Mouse (Mus musculus): ENCODE results near the gene Gm9573. TPM values are rescaled to one million over a fixed set of nuclear protein-coding genes. Genes with fewer than 3 reads are reported as not detected.

The Gm9573 gene
- polyA plus RNA-seq, 1 experiment from 2014 or later = 2.9 TPM

DNA sequence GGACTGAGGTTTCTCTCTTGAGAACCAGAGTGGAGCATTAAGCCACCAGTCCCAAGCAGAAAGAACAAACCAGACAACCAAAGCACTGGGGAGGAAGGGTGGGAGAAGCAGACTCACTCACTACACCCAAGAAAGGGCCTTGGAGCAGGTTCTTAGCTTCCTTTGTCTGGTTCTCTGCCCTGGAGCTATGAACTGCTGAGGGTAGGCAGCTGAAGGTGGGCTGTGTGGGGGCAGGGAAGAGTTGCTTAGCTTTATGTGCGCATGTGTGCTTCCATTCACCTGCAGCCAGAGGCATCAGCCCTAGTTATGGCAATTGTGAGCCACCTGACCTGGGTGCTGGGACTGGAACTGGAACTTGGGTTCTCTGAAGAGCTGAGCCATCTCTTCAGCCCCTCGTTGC, 26.6 kb upstream of the Gm9573 start:
- H3K9ac ChIP-seq (ENCODE audit: low read length) = no peak overlapping the region
- no peak overlapping the region for H3K4me2 ChIP-seq (ENCODE audit: low read depth, low read length)
- H3K4me3 ChIP-seq (replicated peaks; ENCODE audit: low read length) = no peak overlapping the region
- H3K4me1 ChIP-seq (ENCODE audit: control insufficient read depth, insufficient read depth, low read length) = peaks cover 9% of the 10 kb centered on the region; the same call in 1 of the 2 replicates
- peak overlapping the region; percentile 15; the same call in 1 of the 2 replicates for H3K27ac ChIP-seq (ENCODE audit: low read length)
- no peaks in the 10 kb centered on the region for H3K9me3 ChIP-seq (replicated peaks; ENCODE audit: control insufficient read depth, low read length)
- 74% methylated on average over 2 of the region's 2 CpGs for WGBS
- no peaks in the 10 kb centered on the region for H3K27me3 ChIP-seq (ENCODE audit: control insufficient read depth, insufficient read depth, low read length)
- ATAC-seq (ENCODE audit: insufficient read depth, low FRiP score) = no peak
- H3K36me3 ChIP-seq (ENCODE audit: control insufficient read depth, insufficient read depth, low read length) = 0 out of 2 replicates have a peak, but pooled peaks cover 6% of the 10 kb centered on the region

DNA sequence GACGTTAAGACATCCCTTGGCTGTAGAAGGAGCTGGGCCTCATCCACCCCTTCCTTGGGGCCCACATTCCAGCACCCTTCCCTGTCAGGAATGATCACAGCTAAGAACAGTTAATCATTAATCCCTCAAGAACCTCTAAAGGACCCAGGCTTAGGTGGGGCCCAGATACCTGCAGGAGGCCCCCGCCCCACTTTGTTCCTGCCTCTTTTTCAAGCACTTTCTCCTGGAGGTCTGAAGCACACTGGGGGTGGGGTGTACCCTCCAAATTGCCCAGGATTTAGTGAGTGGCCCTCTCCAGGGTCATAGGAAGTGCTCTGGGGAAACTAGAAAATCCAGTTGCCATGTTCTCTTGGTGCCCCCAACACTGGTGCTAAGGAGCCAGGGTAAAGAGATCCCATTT, 23.0 kb upstream of the Gm9573 start:
- WGBS = 41% methylated on average over 2 of the region's 2 CpGs
- Histone ChIP-seq H3K9me3 (replicated peaks; ENCODE audit: control insufficient read depth, low read length) (no peaks in the 10 kb centered on the region), H3K4me3 (replicated peaks; ENCODE audit: low read length) (no peak overlapping the region; the same call in 1 of the 2 replicates), H3K27ac (ENCODE audit: low read length) (peak overlapping the region; percentile 90), H3K36me3 (ENCODE audit: control insufficient read depth, insufficient read depth, low read length) (no peaks in the 10 kb centered on the region), H3K4me1 (ENCODE audit: control insufficient read depth, insufficient read depth, low read length) (peaks cover 9% of the 10 kb centered on the region; the same call in 1 of the 2 replicates), H3K27me3 (ENCODE audit: control insufficient read depth, insufficient read depth, low read length) (no peaks in the 10 kb centered on the region), H3K4me2 (ENCODE audit: low read depth, low read length) (no peak overlapping the region), H3K9ac (ENCODE audit: low read length) (peak overlapping the region; percentile 59)
- ATAC-seq (ENCODE audit: insufficient read depth, low FRiP score) = peak; percentile 91

DNA sequence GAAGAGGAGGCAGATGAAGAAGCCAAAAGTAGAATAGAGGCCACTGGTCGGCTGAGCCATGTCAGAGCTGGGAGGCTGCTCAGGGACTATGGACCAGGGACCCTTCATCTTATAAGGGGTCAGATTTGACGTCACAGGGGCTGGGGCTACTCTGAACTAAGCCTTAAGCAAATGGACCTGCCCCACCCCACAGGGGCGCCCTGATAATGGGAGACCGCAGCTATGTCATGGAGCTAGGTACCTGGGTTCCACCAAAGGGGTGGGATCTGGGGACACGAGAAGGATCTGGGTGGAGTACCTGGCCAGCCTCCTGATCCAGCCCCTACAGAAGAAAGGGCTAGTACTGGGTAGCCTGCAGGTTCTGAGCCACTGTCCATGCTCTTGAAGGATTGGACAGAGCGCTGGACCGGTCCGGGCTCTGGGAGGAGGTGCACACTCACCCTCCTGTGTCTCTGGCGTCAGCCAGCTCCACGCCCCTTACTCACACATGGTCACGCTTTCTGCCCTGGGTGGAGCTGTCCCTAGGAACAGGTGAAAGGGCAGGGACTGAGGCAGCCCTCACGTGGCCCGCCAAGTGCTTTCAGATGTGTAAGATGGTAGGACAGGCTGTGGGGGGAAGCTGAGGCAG, 17.3 kb upstream of the Gm9573 start, which contains the start of gene Mucl3:
TSS of gene Mucl3 (minus strand) at position 87 of the 628 bp plus-strand sequence.
- no peaks in the 10 kb centered on the region for H3K9me3 ChIP-seq (replicated peaks; ENCODE audit: control insufficient read depth, low read length)
- no peak within 1 kb of the TSS for H3K27ac ChIP-seq (ENCODE audit: low read length)
- peaks cover under 1% of the 10 kb centered on the region; the same call in 1 of the 2 replicates for H3K4me1 ChIP-seq (ENCODE audit: control insufficient read depth, insufficient read depth, low read length)
- H3K36me3 ChIP-seq (ENCODE audit: control insufficient read depth, insufficient read depth, low read length) = no peaks in the 10 kb centered on the region
- H3K27me3 ChIP-seq (ENCODE audit: control insufficient read depth, insufficient read depth, low read length) = no peaks in the 10 kb centered on the region
- peak within 1 kb of the TSS; percentile 17; the same call in 1 of the 2 replicates for H3K4me3 ChIP-seq (replicated peaks; ENCODE audit: low read length)
- WGBS = 57% methylated on average over 13 of the region's 13 CpGs
- ATAC-seq (ENCODE audit: insufficient read depth, low FRiP score) = peak; percentile 70; the same call in 1 of the 2 replicates
- H3K4me2 ChIP-seq (ENCODE audit: low read depth, low read length) = peak within 1 kb of the TSS; percentile 19; the same call in 1 of the 2 replicates
- peak within 1 kb of the TSS; percentile 35; the same call in 1 of the 2 replicates for H3K9ac ChIP-seq (ENCODE audit: low read length)

DNA sequence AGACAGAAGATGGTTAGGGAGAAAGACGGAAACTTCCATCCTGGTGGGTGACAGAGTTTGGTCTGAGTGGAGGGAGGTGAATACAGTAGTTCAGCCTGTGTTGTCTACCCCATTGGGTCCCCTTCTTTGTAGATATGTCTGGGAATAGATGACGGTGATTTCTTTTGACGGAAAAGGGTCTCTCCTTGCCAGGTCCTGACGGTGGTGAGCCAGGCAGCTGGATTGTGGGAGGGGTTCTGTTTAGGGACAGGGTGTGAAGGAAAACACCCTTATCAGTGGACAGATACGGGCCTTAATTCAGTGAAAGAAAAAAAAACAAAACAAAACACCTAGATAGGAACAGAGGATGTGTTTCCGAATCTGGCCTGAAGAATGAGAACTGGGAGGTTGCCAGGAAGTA, 12.9 kb upstream of the Gm9573 start:
- Histone ChIP-seq H3K27me3 (ENCODE audit: control insufficient read depth, insufficient read depth, low read length) (no peaks in the 10 kb centered on the region), H3K9me3 (replicated peaks; ENCODE audit: control insufficient read depth, low read length) (no peaks in the 10 kb centered on the region), H3K27ac (ENCODE audit: low read length) (peak overlapping the region; percentile 76), H3K4me2 (ENCODE audit: low read depth, low read length) (peak overlapping the region; percentile 44), H3K4me1 (ENCODE audit: control insufficient read depth, insufficient read depth, low read length) (peaks cover 6% of the 10 kb centered on the region), H3K9ac (ENCODE audit: low read length) (peak overlapping the region; percentile 38; the same call in 1 of the 2 replicates), H3K36me3 (ENCODE audit: control insufficient read depth, insufficient read depth, low read length) (no peaks in the 10 kb centered on the region), H3K4me3 (replicated peaks; ENCODE audit: low read length) (peak overlapping the region; percentile 21)
- ATAC-seq (ENCODE audit: insufficient read depth, low FRiP score) = no peak
- 45% methylated on average over 6 of the region's 6 CpGs for WGBS

DNA sequence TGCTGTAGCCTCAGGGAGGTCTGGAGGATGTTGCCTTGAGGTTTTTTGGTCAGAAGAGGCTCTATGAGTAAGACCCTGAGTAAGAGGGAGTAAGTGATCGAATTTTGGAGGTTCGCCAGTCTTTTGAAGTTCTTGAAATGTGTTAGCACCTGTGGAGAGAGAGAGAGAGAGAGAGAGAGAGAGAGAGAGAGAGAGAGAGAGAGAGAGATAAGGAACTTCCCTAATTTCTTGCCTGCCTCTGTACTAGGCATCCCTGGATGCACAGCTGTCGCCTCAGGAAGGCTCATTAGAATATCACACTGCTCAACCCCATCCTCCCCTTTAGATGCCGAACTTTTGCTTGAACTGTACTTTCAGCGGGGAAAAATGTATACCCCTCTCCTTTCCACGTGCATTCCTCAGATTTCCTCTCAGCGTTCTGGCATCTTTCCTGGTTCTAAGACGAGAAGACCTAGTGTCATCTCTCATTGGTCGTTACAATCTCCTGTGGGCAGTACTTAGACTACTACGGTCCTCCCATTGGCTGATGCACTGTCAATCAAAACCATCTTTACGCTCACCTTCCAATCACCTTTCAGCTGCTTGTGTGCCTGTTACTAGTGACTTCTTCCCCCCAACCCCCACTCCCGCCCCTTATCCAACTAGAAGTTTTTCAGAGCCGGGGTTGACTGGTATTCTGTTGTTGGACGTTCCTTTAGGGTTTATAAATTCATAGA, 12.2 kb upstream of the Gm9573 start:
- H3K36me3 ChIP-seq (ENCODE audit: control insufficient read depth, insufficient read depth, low read length) = no peaks in the 10 kb centered on the region
- H3K4me2 ChIP-seq (ENCODE audit: low read depth, low read length) = peak overlapping the region; percentile 44
- WGBS = 21% methylated on average over 14 of the region's 14 CpGs
- peak overlapping the region; percentile 21 for H3K4me3 ChIP-seq (replicated peaks; ENCODE audit: low read length)
- no peaks in the 10 kb centered on the region for H3K9me3 ChIP-seq (replicated peaks; ENCODE audit: control insufficient read depth, low read length)
- H3K9ac ChIP-seq (ENCODE audit: low read length) = 0 out of 2 replicates have a peak overlapping the region, but pooled peaks have one; percentile 31
- H3K27me3 ChIP-seq (ENCODE audit: control insufficient read depth, insufficient read depth, low read length) = no peaks in the 10 kb centered on the region
- peak; percentile 91 for ATAC-seq (ENCODE audit: insufficient read depth, low FRiP score)
- H3K27ac ChIP-seq (ENCODE audit: low read length) = peak overlapping the region; percentile 76
- peaks cover 11% of the 10 kb centered on the region for H3K4me1 ChIP-seq (ENCODE audit: control insufficient read depth, insufficient read depth, low read length)

DNA sequence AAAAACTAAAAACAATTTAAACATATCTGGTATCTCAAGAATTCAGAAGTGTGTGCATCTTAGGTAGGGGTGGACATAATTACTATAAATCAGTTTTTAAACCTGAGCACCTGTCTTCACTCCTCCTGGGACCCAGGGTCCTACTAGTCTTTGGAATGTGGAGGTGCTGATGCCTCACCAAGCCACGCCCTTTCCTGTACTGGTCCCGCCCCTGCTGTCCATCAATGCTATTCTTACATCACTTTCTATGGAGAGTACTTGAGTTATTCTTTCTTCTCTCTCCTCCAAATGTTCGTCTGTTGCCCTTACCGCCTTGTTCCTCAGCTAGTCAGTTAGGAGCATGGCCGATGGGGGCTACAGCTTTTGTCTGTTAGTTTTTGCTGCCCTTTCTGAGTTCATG, 9.9 kb upstream of the Gm9573 start:
- WGBS = 42% methylated on average over 5 of the region's 5 CpGs
- peaks cover 11% of the 10 kb centered on the region for H3K4me1 ChIP-seq (ENCODE audit: control insufficient read depth, insufficient read depth, low read length)
- no peak overlapping the region for H3K27ac ChIP-seq (ENCODE audit: low read length)
- H3K4me2 ChIP-seq (ENCODE audit: low read depth, low read length) = peak overlapping the region; percentile 78; the same call in 1 of the 2 replicates
- no peak overlapping the region for H3K9ac ChIP-seq (ENCODE audit: low read length)
- H3K9me3 ChIP-seq (replicated peaks; ENCODE audit: control insufficient read depth, low read length) = no peaks in the 10 kb centered on the region
- no peak overlapping the region for H3K4me3 ChIP-seq (replicated peaks; ENCODE audit: low read length)
- H3K36me3 ChIP-seq (ENCODE audit: control insufficient read depth, insufficient read depth, low read length) = no peaks in the 10 kb centered on the region
- no peaks in the 10 kb centered on the region for H3K27me3 ChIP-seq (ENCODE audit: control insufficient read depth, insufficient read depth, low read length)
- ATAC-seq (ENCODE audit: insufficient read depth, low FRiP score) = no peak

DNA sequence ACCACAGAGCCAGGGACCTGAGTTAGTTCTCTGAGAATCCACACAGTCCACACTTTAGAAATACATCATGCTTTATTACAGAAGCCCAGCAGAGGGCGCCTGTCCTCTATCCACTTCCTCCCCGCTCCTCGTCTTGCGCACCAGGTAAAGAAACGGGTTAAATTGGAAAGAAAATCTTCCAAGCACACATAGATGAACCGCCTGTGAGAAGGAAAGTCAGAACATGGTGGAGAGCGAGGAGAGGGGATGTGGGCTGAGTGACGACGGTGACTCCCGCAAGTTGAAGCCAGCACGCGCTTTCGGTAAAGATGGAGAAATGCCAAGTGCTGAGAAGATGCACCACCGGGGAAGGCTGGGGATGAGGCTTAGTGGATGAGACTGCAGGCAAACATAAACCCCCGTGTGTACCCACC, 9.3 kb upstream of the Gm9573 start:
- Histone ChIP-seq H3K27ac (ENCODE audit: low read length) (peak overlapping the region; percentile 58; the same call in 1 of the 2 replicates), H3K36me3 (ENCODE audit: control insufficient read depth, insufficient read depth, low read length) (no peaks in the 10 kb centered on the region), H3K27me3 (ENCODE audit: control insufficient read depth, insufficient read depth, low read length) (no peaks in the 10 kb centered on the region), H3K4me2 (ENCODE audit: low read depth, low read length) (peak overlapping the region; percentile 78), H3K9ac (ENCODE audit: low read length) (peak overlapping the region; percentile 70), H3K9me3 (replicated peaks; ENCODE audit: control insufficient read depth, low read length) (no peaks in the 10 kb centered on the region), H3K4me3 (replicated peaks; ENCODE audit: low read length) (peak overlapping the region; percentile 49), H3K4me1 (ENCODE audit: control insufficient read depth, insufficient read depth, low read length) (peaks cover 11% of the 10 kb centered on the region)
- WGBS = under 1% methylated on average over 15 of the region's 15 CpGs
- ATAC-seq (ENCODE audit: insufficient read depth, low FRiP score) = peak; percentile 31

DNA sequence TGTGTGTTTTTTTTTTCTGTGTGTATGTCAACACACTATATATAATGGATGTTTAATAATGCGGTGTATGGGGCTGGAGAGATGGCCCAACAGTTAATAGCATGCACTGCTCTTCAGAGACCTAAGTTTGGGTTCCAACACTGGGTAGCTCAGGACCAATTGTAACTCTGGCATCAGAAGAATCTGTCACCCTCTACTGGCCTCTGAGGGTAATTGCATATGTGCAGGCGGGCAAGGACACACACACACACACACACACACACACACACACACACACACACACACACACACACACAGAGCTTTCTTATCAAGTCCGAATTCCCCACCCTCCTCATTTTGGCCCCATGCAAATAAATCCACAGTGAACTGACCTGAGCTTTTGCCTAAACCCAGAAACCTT, 8.8 kb upstream of the Gm9573 start:
- Histone ChIP-seq H3K9me3 (replicated peaks; ENCODE audit: control insufficient read depth, low read length) (no peaks in the 10 kb centered on the region), H3K9ac (ENCODE audit: low read length) (no peak overlapping the region), H3K27me3 (ENCODE audit: control insufficient read depth, insufficient read depth, low read length) (no peaks in the 10 kb centered on the region), H3K27ac (ENCODE audit: low read length) (no peak overlapping the region), H3K4me1 (ENCODE audit: control insufficient read depth, insufficient read depth, low read length) (peaks cover 11% of the 10 kb centered on the region), H3K36me3 (ENCODE audit: control insufficient read depth, insufficient read depth, low read length) (no peaks in the 10 kb centered on the region), H3K4me3 (replicated peaks; ENCODE audit: low read length) (no peak overlapping the region), H3K4me2 (ENCODE audit: low read depth, low read length) (no peak overlapping the region)
- no peak for ATAC-seq (ENCODE audit: insufficient read depth, low FRiP score)
- 69% methylated on average over 3 of the region's 3 CpGs for WGBS

DNA sequence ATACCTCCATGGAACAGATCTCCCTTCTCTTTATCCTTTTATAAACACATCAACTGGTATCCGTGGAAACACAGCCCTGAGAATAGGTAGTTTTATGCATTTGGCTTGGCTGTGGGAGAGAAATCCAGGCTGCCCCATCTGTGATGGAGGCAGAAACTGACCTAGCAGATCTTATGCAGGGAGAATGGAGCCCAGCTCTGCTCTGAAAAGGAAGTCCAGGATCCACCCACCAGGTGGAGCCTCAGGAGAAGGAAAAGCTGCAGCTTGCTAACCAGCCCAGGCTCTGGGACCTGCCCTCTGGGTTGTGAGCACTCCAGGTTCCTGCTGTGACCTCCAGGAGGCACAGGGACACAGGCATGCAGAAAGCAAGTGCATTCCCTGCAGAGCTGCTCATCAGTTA, 7.6 kb upstream of the Gm9573 start:
- Histone ChIP-seq H3K27ac (ENCODE audit: low read length) (peak overlapping the region; percentile 21), H3K4me3 (replicated peaks; ENCODE audit: low read length) (no peak overlapping the region), H3K27me3 (ENCODE audit: control insufficient read depth, insufficient read depth, low read length) (no peaks in the 10 kb centered on the region), H3K4me2 (ENCODE audit: low read depth, low read length) (no peak overlapping the region), H3K9ac (ENCODE audit: low read length) (no peak overlapping the region), H3K4me1 (ENCODE audit: control insufficient read depth, insufficient read depth, low read length) (peaks cover 11% of the 10 kb centered on the region), H3K36me3 (ENCODE audit: control insufficient read depth, insufficient read depth, low read length) (no peaks in the 10 kb centered on the region), H3K9me3 (replicated peaks; ENCODE audit: control insufficient read depth, low read length) (no peaks in the 10 kb centered on the region)
- WGBS = 17% methylated on average over 1 of the region's 1 CpGs
- peak; percentile 61; the same call in 1 of the 2 replicates for ATAC-seq (ENCODE audit: insufficient read depth, low FRiP score)
